8 mouse cellular contexts compared by ENCODE assay signal in the genomic region with DNA sequence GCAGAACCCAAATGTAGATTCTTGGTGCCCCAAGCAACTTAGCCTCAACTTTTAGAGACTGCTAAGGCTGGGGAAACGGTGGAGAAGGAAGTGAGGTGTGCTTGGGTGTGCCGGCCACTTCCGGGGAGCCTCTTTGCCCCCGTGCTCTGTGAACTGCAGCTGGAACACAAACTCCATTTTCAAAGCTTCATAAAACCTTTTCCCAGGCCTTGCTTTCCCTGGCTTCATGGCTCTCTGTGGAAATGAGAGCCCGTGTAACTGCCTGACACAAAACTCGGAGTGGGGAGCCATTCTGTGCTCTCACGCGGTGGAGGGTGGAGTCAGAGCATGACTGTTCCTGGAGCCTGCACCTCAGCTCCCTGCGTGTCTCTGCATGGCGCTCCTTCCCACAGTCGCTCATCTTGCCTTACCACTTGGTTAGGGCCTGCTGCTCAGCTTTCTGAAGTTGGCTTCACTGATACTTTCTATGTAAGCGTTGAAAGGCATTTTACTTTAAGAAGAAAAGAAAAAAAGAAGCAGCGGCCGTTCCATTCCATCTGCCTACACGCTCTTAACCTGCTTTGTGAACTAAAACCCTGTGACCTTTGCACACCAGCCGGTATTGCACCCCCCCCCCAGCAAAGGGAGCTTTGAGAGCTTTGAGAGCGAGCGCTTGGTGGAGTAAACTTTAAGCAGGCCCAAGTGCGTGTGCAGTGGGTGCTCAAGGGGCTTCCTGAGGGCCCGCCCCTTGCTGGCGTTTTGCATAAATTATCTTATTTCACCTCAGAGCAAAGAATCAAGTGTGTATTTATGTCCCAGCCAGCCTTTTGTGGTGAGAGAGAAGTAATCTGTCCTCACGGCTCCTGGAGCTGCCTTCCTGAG. TPM values are rescaled to one million over a fixed set of nuclear protein-coding genes. Genes with fewer than 3 reads are reported as not detected.
A peak's percentile ranks its signal among the peaks of the same experiment; 100 is the strongest.
DNase-seq lines count a peak whose midpoint lies in the region; ATAC-seq and TF ChIP-seq lines count a peak whose summit lies in the region.

No protein-coding gene starts in this region.

- H3K4me2 ChIP-seq in hindbrain, embryonic 11.5 days (replicated peaks; ENCODE audit: low read depth, low read length) = no peak overlapping the region
- H3K4me2 ChIP-seq in liver, postnatal 0 days (ENCODE audit: low read depth, low read length) = peak overlapping the region; percentile 46

- TF ChIP-seq EP300 in liver, postnatal 0 days (IDR thresholded peaks at IDR 0.05; ENCODE audit: low read depth) = no peak

- 58% methylated on average over 22 of the region's 22 CpGs for WGBS in hindbrain, embryonic 10.5 days
- 58% methylated on average over 22 of the region's 22 CpGs for WGBS in hindbrain, embryonic 11.5 days
- WGBS in liver, postnatal 0 days (ENCODE audit: insufficient replicate concordance) = 44% methylated on average over 22 of the region's 22 CpGs

- DNase-seq in hindbrain, embryonic 10.5 days (ENCODE audit: low spot score) = no peak
- DNase-seq in hindbrain, embryonic 11.5 days (ENCODE audit: low spot score) = no peak
- DNase-seq in ZHBTc4 (ENCODE audit: low read depth, low spot score) = peak; percentile 43
- peak; percentile 32 for DNase-seq in liver, postnatal 0 days
- DNase-seq in thymus, postnatal 10 days (ENCODE audit: low spot score in 2 of 2) = peak; percentile 60 to 66
- no peak for DNase-seq in frontal cortex, postnatal 25 days (ENCODE audit: low spot score in 2 of 2)
- no peak for DNase-seq in heart, adult 8-10 months (ENCODE audit: low spot score)

- TF ChIP-seq CTCF in liver, postnatal 0 days (IDR thresholded peaks at IDR 0.05; ENCODE audit: low read depth) = no peak

- ATAC-seq in hindbrain, embryonic 11.5 days (ENCODE audit: low FRiP score) = no peak
- ATAC-seq in inflammation-experienced regulatory T-cells, adult 6 months = peak; percentile 70
- no peak for ATAC-seq in liver, postnatal 0 days

- H3K4me3 ChIP-seq in hindbrain, embryonic 10.5 days = no peak overlapping the region
- H3K4me3 ChIP-seq in hindbrain, embryonic 11.5 days (ENCODE audit: low read depth, low read length) = no peak overlapping the region
- peak overlapping the region; percentile 25 for H3K4me3 ChIP-seq in liver, postnatal 0 days (ENCODE audit: low read depth, low read length)

- peak overlapping the region; percentile 60 for H3K27ac ChIP-seq in hindbrain, embryonic 10.5 days
- H3K27ac ChIP-seq in hindbrain, embryonic 11.5 days (ENCODE audit: low read depth, low read length) = no peak overlapping the region
- peak overlapping the region; percentile 68 for H3K27ac ChIP-seq in liver, postnatal 0 days (ENCODE audit: low read depth)

- no peaks in the 10 kb centered on the region for H3K9me3 ChIP-seq in hindbrain, embryonic 10.5 days
- no peaks in the 10 kb centered on the region for H3K9me3 ChIP-seq in hindbrain, embryonic 11.5 days (ENCODE audit: control insufficient read depth, low read length)
- H3K9me3 ChIP-seq in liver, postnatal 0 days (ENCODE audit: low read length) = no peaks in the 10 kb centered on the region

- no peak overlapping the region for H3K9ac ChIP-seq in hindbrain, embryonic 11.5 days (ENCODE audit: low read depth, low read length)
- peak overlapping the region; percentile 57 for H3K9ac ChIP-seq in liver, postnatal 0 days (replicated peaks)

- H3K27me3 ChIP-seq in hindbrain, embryonic 10.5 days (ENCODE audit: insufficient read depth, poor library complexity, severe bottlenecking) = no peaks in the 10 kb centered on the region
- no peaks in the 10 kb centered on the region for H3K27me3 ChIP-seq in hindbrain, embryonic 11.5 days (ENCODE audit: control insufficient read depth, insufficient read depth, low read length)
- H3K27me3 ChIP-seq in liver, postnatal 0 days (ENCODE audit: insufficient read depth, low read length) = no peaks in the 10 kb centered on the region

- peaks cover 26% of the 10 kb centered on the region for H3K36me3 ChIP-seq in hindbrain, embryonic 10.5 days
- peaks cover 14% of the 10 kb centered on the region for H3K36me3 ChIP-seq in hindbrain, embryonic 11.5 days (ENCODE audit: control insufficient read depth, insufficient read depth, low read length)
- peaks cover 17% of the 10 kb centered on the region for H3K36me3 ChIP-seq in liver, postnatal 0 days (replicated peaks; ENCODE audit: insufficient read depth, low read length)

- H3K4me1 ChIP-seq in hindbrain, embryonic 10.5 days (replicated peaks) = peaks cover 54% of the 10 kb centered on the region
- no peaks in the 10 kb centered on the region for H3K4me1 ChIP-seq in hindbrain, embryonic 11.5 days (replicated peaks; ENCODE audit: control insufficient read depth, insufficient read depth, low read length)
- H3K4me1 ChIP-seq in liver, postnatal 0 days (ENCODE audit: insufficient read depth) = peaks cover 50% of the 10 kb centered on the region

RNA-seq across cellular contexts. Expression of a gene that starts 19.5 kb away (rescaled TPM):
- 211 and 242 TPM in 2 replicates for polyA plus RNA-seq in hindbrain, embryonic 10.5 days (2016; fragmentation: Nextera tagmentation; extraction: Ambion mirVana)
- polyA plus RNA-seq in hindbrain, embryonic 11.5 days (2014; fragmentation: Nextera tagmentation; extraction: Ambion mirVana) = 143 and 144 TPM in 2 replicates
- polyA plus RNA-seq in inflammation-experienced regulatory T-cells, adult 6 months (2017; shearing (Covaris generic)) = 10 to 100 TPM; 28.4 to 42.6 (median 35.6) TPM
- 30.3 and 33.6 TPM in 2 replicates for polyA plus RNA-seq in liver, postnatal 0 days (2015; fragmentation: Nextera tagmentation; extraction: Ambion mirVana)
- 10 to 100 TPM; 20.0 to 25.1 (median 21.6) TPM for total RNA-seq in heart, adult 8-10 months (2022)

RNA-seq across cellular contexts. Expression of a gene that starts 38.7 kb away (rescaled TPM):
- polyA plus RNA-seq in hindbrain, embryonic 10.5 days (2016; fragmentation: Nextera tagmentation; extraction: Ambion mirVana) = 19.6 and 23.4 TPM in 2 replicates
- polyA plus RNA-seq in hindbrain, embryonic 11.5 days (2014; fragmentation: Nextera tagmentation; extraction: Ambion mirVana) = 17.0 and 17.2 TPM in 2 replicates
- polyA plus RNA-seq in inflammation-experienced regulatory T-cells, adult 6 months (2017; shearing (Covaris generic)) = 10 to 100 TPM; 19.9 to 26.0 (median 20.8) TPM
- polyA plus RNA-seq in liver, postnatal 0 days (2015; fragmentation: Nextera tagmentation; extraction: Ambion mirVana) = 3.6 and 4.0 TPM in 2 replicates
- total RNA-seq in heart, adult 8-10 months (2022) = 1 to 10 TPM; 3.5 to 4.5 (median 4.2) TPM

RNA-seq across cellular contexts. Expression of a gene that starts 46.1 kb away (rescaled TPM):
- polyA plus RNA-seq in hindbrain, embryonic 10.5 days (2016; fragmentation: Nextera tagmentation; extraction: Ambion mirVana) = 1.6 and 1.8 TPM in 2 replicates
- 1.0 and 1.9 TPM in 2 replicates for polyA plus RNA-seq in hindbrain, embryonic 11.5 days (2014; fragmentation: Nextera tagmentation; extraction: Ambion mirVana)
- polyA plus RNA-seq in inflammation-experienced regulatory T-cells, adult 6 months (2017; shearing (Covaris generic)) = not detected
- polyA plus RNA-seq in liver, postnatal 0 days (2015; fragmentation: Nextera tagmentation; extraction: Ambion mirVana) = 0.08 and 0.13 TPM in 2 replicates
- total RNA-seq in heart, adult 8-10 months (2022) = under 1 TPM in 1 of 4 experiments, not detected in 3; 0.26 TPM

RNA-seq across cellular contexts. Expression of a gene that starts 57.7 kb away (rescaled TPM):
- 0.18 and 0.46 TPM in 2 replicates for polyA plus RNA-seq in hindbrain, embryonic 10.5 days (2016; fragmentation: Nextera tagmentation; extraction: Ambion mirVana)
- polyA plus RNA-seq in hindbrain, embryonic 11.5 days (2014; fragmentation: Nextera tagmentation; extraction: Ambion mirVana) = 0.35 and 0.62 TPM in 2 replicates
- polyA plus RNA-seq in inflammation-experienced regulatory T-cells, adult 6 months (2017; shearing (Covaris generic)) = 1 to 10 TPM; 2.3 to 7.1 (median 4.8) TPM
- 2.0 and 2.3 TPM in 2 replicates for polyA plus RNA-seq in liver, postnatal 0 days (2015; fragmentation: Nextera tagmentation; extraction: Ambion mirVana)
- total RNA-seq in heart, adult 8-10 months (2022) = under 1 TPM in 1 of 4 experiments, not detected in 3; 0.26 TPM

Comparison
In these comparisons a context has a peak if more than half of its experiments do, and no peak if none do; other contexts are left out.
1. DNase-seq: peak in ZHBTc4 (single experiment), liver, postnatal 0 days (single experiment) and thymus, postnatal 10 days (2 of 2); none in hindbrain, embryonic 10.5 days (single experiment), hindbrain, embryonic 11.5 days (single experiment), frontal cortex, postnatal 25 days (0 of 2) and heart, adult 8-10 months (single experiment).